Mouse (Mus musculus): ENCODE data around the gene Efr3b.

DNA sequence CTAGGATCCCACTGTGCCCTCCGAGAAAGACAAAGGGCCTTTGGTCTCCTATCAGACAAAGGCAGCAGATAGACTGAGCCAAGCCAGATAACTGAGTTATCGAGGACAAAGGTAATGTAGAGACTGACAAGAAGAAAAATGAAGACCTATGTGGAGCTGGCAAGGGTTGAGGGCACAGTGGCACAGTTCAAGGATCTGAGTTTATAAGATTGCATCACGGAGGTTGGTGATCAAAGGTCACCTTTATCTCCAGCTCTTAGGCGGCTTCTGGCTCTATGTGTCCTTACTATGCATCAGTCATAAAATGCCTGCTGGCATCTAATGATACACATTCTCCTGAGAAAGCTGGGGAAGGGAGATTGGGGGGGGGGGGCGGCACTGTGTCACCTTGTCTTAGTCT is 2.6 kb downstream of the Efr3b start:
- TF ChIP-seq CTCF (conservative IDR thresholded peaks at IDR 0.05; ENCODE audit: low read length) = no peak
- no peak for TF ChIP-seq POU5F1 (IDR thresholded peaks at IDR 0.05; ENCODE audit: borderline replicate concordance, low read length)
- no peak for TF ChIP-seq NANOG (IDR thresholded peaks at IDR 0.05; ENCODE audit: borderline replicate concordance, low read length)
